Mouse (Mus musculus) cerebellum, adult 2 months (tissue): ENCODE results near the gene Gng3.
A peak's percentile ranks its signal among the peaks of the same experiment; 100 is the strongest.

Experiments
- CTCF ChIP-seq: fragments of 200-500 bp; IDR thresholded peaks from 2 replicates; pipeline ENCODE4 v1.5.1; 2011; ENCODE audit warnings: low read depth, mild to moderate bottlenecking, control low read depth, low read length, moderate library complexity, borderline replicate concordance; ENCODE audit not compliant: insufficient read depth
- POLR2A ChIP-seq: fragments of 200-500 bp; IDR thresholded peaks from 2 replicates; pipeline ENCODE4 v1.6.1; 2011; ENCODE audit warnings: low read length, control low read depth, borderline replicate concordance; ENCODE audit not compliant: insufficient read depth

GRCm38 (mm10) chr19:8837251-8837791, 1.7 kb downstream of the Gng3 start, which contains the start of gene Bscl2:
- TF ChIP-seq CTCF (peak; percentile 39; the same call in 1 of the 2 replicates), POLR2A (peak; percentile 45)
